Mouse (Mus musculus) neural tube, embryonic 14.5 days (tissue): ENCODE results near the gene Zp2. TPM values are rescaled to one million over a fixed set of nuclear protein-coding genes. Genes with fewer than 3 reads are reported as not detected.

Experiments used
- ATAC-seq: fragments of 200-750 bp; cut with Nextera tagmentation; 2 replicates; pipeline ENCODE4 v1.8.0; 2017; ENCODE audit warnings: low read depth, mild to moderate bottlenecking, moderate TSS enrichment, moderate library complexity
- H3K27ac ChIP-seq: fragments of 300-500 bp; sonication (generic); 2 replicates; pipeline ENCODE4 v1.5.1; 2014; ENCODE audit warnings: low read depth, mild to moderate bottlenecking, control low read depth, low read length, moderate library complexity, mixed read lengths
- H3K27me3 ChIP-seq: fragments of 300-500 bp; sonication (generic); 2 replicates; pipeline ENCODE4 v1.6.1; 2014; ENCODE audit warnings: low read length; ENCODE audit not compliant: control insufficient read depth, insufficient read depth
- H3K36me3 ChIP-seq: fragments of 300-500 bp; sonication (generic); 2 replicates; pipeline ENCODE4 v1.6.1; 2014; ENCODE audit warnings: low read length, mixed read lengths; ENCODE audit not compliant: control insufficient read depth, insufficient read depth
- H3K4me1 ChIP-seq: fragments of 300-500 bp; sonication (generic); 2 replicates; pipeline ENCODE4 v1.6.1; 2014; ENCODE audit warnings: low read length; ENCODE audit not compliant: control insufficient read depth, insufficient read depth
- H3K4me2 ChIP-seq: fragments of 300-500 bp; sonication (generic); 2 replicates; pipeline ENCODE4 v1.6.1; 2014; ENCODE audit warnings: mild to moderate bottlenecking, low read depth, low read length, control low read depth
- H3K4me3 ChIP-seq: fragments of 300-500 bp; sonication (generic); 2 replicates; pipeline ENCODE4 v1.5.1; 2014; ENCODE audit warnings: low read depth, low read length, control low read depth, mixed read lengths
- H3K9ac ChIP-seq: fragments of 300-500 bp; sonication (generic); replicated peaks from 2 replicates; pipeline ENCODE4 v1.6.1; 2014; ENCODE audit warnings: low read depth, mild to moderate bottlenecking, control low read depth, low read length, mixed read lengths
- H3K9me3 ChIP-seq: fragments of 300-500 bp; sonication (generic); 2 replicates; pipeline ENCODE4 v1.6.1; 2016; ENCODE audit warnings: low read length; ENCODE audit not compliant: control insufficient read depth
- WGBS: fragments of 180-500 bp; shearing (Covaris S2); extraction: QIAGEN DNeasy Blood & Tissue Kit; methylation state at CpG from one replicate; pipeline ENCODE4 v1.1.7; 2014; 5-methylcytosine and 5-hydroxymethylcytosine counted together
- polyA plus RNA-seq: library from polyadenylated mRNA; unstranded; fragments of >200 nt; fragmentation: Nextera tagmentation; extraction: Ambion mirVana; gene quantifications from 2 replicates; pipeline ENCODE4 v1.2.1, GENCODE M21; 2014

Gene Zp2
- not detected in 2 replicates for polyA plus RNA-seq

DNA sequence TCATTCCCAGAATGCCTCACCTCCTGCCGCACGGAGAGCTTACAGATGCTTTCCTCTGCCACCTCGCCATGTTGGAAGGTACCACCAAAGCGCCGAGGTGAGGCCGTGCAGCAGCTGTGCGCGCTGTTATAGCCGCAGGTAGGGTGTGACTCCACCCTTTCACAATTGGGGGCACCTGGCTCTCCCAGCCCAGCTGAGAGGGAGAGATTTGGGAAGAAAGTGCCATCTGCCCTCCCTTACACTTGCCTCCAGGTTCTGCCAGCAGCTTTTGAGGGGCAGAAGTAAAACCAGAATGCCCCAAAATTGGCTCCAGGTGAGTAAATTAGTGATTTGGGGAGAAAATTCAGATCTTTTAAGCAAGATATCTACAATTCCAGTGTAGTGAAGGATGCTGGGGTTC lies at the start of gene Zp2:
Gene Zp2, minus strand, starts transcription at position 101 of the 400 bp plus-strand sequence.
- H3K4me3 ChIP-seq = no peak within 1 kb of the TSS
- H3K9me3 ChIP-seq = no peaks in the 10 kb centered on the region
- no peak within 1 kb of the TSS for H3K4me2 ChIP-seq
- WGBS = 88% methylated on average over 9 of the region's 9 CpGs
- ATAC-seq = no peak
- H3K9ac ChIP-seq = no peak within 1 kb of the TSS
- no peaks in the 10 kb centered on the region for H3K4me1 ChIP-seq
- H3K27ac ChIP-seq = no peak within 1 kb of the TSS
- H3K36me3 ChIP-seq = no peaks in the 10 kb centered on the region
- H3K27me3 ChIP-seq = no peaks in the 10 kb centered on the region

DNA sequence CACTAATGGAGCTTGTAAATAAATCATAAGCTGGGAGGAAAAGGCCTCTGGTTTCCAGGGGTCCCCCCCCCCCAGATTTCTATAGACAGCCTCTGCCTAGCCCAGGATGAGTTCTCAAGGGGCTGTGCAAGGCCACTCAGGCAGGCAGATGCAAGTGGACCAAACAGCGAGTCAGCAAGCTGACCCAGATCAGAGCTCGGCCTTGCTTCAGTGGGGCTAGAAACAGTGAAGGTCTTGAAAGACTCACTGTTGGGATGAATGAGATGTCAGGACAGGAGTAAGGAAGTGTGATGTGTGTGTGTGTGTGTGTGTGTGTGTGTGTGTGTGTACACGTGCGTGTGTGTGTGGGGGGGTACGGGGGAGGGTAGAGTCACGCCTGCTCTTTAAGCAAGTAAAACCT lies 47.7 kb upstream of the Zp2 start:
- Histone ChIP-seq H3K9ac (no peak overlapping the region), H3K4me1 (no peaks in the 10 kb centered on the region), H3K4me2 (no peak overlapping the region), H3K9me3 (no peaks in the 10 kb centered on the region), H3K27ac (no peak overlapping the region), H3K27me3 (no peaks in the 10 kb centered on the region), H3K36me3 (no peaks in the 10 kb centered on the region), H3K4me3 (no peak overlapping the region)
- 89% methylated on average over 6 of the region's 6 CpGs for WGBS
- ATAC-seq = no peak

DNA sequence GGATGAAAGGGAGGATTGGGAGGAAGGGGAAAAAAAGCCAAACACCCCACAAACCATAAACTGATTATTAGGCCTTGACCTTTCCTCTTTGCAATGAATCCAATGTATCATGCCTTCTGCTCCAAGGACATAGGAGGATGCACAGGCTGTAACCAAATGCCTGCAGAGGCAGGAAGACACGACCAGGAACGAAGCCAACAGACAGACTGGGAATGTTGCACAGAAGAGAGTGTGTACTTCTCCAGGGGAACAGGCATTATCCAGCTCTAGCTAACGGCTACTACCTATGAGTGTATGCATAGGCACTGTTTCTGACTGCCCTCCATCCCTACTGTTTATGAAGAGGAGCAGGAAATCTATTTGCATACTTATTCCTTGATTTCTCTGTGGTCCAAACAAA lies 47.1 kb upstream of the Zp2 start:
- H3K36me3 ChIP-seq = no peaks in the 10 kb centered on the region

DNA sequence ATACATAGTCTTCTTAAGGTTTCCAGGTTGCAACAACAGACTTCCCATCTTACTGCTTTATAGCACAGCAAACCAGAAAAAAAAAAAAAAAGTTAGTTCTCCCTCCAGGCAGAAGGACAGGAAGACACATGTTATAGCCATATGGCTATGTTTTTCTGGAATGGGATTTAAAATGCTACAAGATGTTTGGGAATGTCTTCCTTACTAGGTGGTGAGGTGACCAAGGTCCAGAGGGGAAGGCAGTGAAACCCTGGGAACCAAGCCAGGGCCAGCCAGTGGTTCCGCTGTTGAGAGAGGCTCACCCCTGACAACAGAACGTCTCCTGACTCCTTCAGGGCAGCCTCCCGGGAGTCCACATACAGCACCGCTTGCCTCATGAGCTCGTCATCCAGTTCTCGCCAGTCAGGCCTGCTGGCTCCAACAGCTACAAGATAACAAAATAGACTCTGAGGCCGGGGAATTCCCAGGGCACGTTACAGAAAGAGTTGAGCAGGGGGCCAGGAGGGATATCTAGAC lies 45.1 kb upstream of the Zp2 start:
- no peak overlapping the region for H3K9ac ChIP-seq
- ATAC-seq = no peak
- H3K27ac ChIP-seq = no peak overlapping the region
- no peak overlapping the region for H3K4me2 ChIP-seq
- 61% methylated on average over 8 of the region's 8 CpGs for WGBS
- H3K9me3 ChIP-seq = no peaks in the 10 kb centered on the region
- H3K4me1 ChIP-seq = no peaks in the 10 kb centered on the region
- no peaks in the 10 kb centered on the region for H3K36me3 ChIP-seq
- no peaks in the 10 kb centered on the region for H3K27me3 ChIP-seq
- H3K4me3 ChIP-seq = no peak overlapping the region

More for the DNA sequence above, 47.1 kb upstream of the Zp2 start:
- Histone ChIP-seq H3K27me3 (no peaks in the 10 kb centered on the region), H3K4me3 (no peak overlapping the region), H3K9ac (no peak overlapping the region), H3K27ac (no peak overlapping the region), H3K4me2 (no peak overlapping the region), H3K4me1 (no peaks in the 10 kb centered on the region), H3K9me3 (no peaks in the 10 kb centered on the region)
- WGBS = 54% methylated on average over 3 of the region's 3 CpGs
- ATAC-seq = no peak

DNA sequence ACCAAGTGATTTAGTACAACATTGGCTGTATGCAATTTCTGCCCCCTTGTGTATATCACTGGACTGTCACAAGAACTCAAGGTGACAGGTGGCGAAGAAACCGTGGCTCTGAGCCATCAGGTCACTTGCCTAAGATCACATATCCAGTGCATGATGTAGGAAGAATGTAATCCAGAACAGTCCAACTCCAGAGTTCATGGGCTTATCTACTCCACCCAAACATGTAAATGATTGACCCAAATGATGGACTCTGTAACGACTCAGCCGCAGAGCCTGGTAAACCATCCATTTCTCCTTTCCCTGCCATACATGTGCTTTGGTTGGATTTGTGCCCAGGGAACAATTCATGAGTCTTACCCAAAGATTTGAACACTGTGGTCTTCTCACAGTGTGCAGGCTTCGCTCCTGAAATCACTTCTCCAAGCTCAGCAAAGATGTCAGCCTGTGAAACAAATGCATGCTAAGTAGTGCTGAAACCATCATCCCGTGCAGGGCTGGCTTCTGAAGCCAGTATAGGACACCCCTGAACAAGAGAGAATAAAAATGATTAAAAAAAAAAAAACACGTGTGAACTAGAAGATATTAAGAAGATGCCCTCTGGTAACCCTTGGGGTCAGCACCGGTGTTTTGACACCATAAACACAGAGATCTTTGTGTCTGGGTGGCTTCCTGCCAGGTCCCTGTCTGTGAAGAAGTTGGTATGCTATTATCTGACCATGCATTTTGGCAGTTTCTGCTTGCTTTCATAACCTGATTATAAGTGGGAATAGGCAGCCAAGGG lies 44.5 kb upstream of the Zp2 start:
- no peaks in the 10 kb centered on the region for H3K27me3 ChIP-seq
- H3K4me1 ChIP-seq = no peaks in the 10 kb centered on the region
- H3K4me2 ChIP-seq = no peak overlapping the region
- 75% methylated on average over 8 of the region's 8 CpGs for WGBS
- H3K36me3 ChIP-seq = no peaks in the 10 kb centered on the region
- no peak overlapping the region for H3K27ac ChIP-seq
- no peak for ATAC-seq
- H3K9me3 ChIP-seq = no peaks in the 10 kb centered on the region
- H3K4me3 ChIP-seq = no peak overlapping the region
- H3K9ac ChIP-seq = no peak overlapping the region

DNA sequence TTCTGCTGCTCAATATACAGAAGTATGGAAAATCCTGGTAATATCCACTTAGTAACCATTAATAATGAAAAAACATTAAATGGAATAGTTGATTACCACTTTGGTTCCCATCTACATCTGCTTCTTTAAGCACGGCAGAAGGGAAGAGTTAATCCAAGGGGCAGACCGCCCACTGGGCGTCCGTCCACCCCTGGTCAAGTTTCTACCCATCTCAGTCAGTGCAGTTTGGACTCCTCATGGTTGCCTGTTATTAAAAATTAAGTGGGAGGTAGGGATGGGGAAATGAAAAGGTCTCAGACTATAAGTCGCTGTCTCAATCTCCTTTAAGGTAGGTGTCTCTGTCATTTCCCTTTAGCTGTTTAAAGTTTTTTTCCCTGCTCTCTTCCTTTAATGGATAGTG lies 43.9 kb upstream of the Zp2 start:
- WGBS = 90% methylated on average over 5 of the region's 5 CpGs
- Histone ChIP-seq H3K27me3 (no peaks in the 10 kb centered on the region), H3K36me3 (no peaks in the 10 kb centered on the region)

DNA sequence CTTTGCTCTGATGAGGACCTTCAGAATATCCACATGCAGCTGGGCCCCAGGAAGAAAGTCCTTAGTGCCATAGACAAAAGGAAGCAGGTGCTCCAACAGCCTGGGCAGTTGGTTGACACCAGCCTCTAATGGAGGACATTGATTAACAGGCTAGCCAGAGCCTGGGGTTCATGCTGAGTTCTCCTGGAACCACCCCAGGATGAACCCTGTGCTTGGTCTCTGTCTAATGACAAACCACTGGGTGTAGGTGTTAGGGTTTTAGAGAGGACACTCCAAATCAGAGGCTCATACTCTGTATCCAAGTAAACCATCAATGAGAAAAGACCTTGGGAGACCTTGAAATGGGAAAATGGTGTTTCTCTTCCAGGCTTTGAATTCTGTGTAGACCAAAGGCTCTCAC lies 37.8 kb upstream of the Zp2 start:
- H3K4me3 ChIP-seq = no peak overlapping the region
- H3K27me3 ChIP-seq = no peaks in the 10 kb centered on the region
- no peak overlapping the region for H3K4me2 ChIP-seq
- no peaks in the 10 kb centered on the region for H3K9me3 ChIP-seq
- H3K36me3 ChIP-seq = no peaks in the 10 kb centered on the region
- no peaks in the 10 kb centered on the region for H3K4me1 ChIP-seq
- no peak overlapping the region for H3K9ac ChIP-seq
- ATAC-seq = no peak
- H3K27ac ChIP-seq = no peak overlapping the region

More for the DNA sequence above, 43.9 kb upstream of the Zp2 start:
- Histone ChIP-seq H3K4me2 (no peak overlapping the region), H3K4me3 (no peak overlapping the region), H3K27ac (no peak overlapping the region), H3K9me3 (no peaks in the 10 kb centered on the region), H3K9ac (no peak overlapping the region), H3K4me1 (no peaks in the 10 kb centered on the region)
- no peak for ATAC-seq

DNA sequence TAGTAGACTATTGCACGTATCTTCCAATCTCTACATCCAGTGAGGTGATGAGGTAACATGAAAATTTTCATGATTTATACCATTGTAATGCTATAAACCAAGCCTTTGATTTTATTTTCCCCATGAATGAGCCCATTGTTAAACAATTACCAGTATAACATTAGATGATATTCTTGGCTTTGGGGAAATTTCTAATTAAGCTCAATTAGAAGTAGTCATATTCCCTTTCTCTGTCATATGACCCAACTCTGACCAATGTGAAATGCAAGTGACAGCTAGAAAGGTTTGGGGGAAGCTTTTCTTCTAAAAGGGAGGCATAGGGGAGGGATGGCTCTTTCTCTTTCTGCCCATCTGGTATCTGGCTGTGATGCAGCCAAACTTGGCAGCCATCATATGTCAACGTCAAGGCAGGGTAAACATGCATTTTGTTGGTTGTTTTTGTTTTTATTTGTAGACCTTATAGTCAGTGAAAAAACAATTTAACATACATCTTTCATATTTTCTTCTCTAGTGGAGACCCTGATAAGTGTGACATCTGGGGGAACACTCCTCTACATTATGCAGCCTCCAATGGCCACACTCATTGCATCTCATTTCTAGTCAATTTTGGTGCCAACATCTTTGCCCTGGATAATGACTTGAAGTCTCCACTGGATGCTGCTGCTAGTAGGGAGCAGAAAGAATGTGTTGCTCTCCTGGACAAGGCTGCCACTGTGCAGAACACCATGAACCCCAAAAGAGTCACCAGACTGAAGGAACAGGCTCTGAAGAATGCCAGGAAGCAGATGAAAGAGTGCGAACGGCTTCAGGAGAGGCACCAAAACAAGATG lies 36.5 kb upstream of the Zp2 start:
- no peak for ATAC-seq
- 94% methylated on average over 4 of the region's 4 CpGs for WGBS
- Histone ChIP-seq H3K9ac (no peak overlapping the region), H3K4me1 (no peaks in the 10 kb centered on the region), H3K27me3 (no peaks in the 10 kb centered on the region), H3K4me3 (no peak overlapping the region), H3K27ac (no peak overlapping the region), H3K36me3 (no peaks in the 10 kb centered on the region), H3K9me3 (no peaks in the 10 kb centered on the region), H3K4me2 (no peak overlapping the region)

DNA sequence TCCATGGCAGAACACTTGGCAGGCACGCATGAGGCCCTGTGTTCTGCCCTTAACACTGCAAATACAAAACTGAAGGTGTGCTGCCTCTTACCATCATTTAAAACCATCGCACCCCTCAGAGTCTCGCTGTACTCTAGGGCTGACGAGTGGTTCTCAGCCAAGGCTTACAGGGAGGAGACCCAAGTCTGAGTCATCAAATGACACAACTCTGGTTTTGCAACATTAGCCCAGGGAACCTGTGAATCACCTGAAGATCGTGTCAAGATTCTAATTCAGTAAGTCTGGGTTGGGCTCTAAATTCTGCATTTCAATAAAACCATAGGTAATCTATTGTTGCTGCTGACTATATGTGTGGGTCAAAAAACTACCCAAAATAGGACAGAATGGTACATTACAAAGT lies 35.5 kb upstream of the Zp2 start:
- H3K4me2 ChIP-seq = no peak overlapping the region
- H3K9ac ChIP-seq = no peak overlapping the region
- no peak overlapping the region for H3K27ac ChIP-seq
- no peak for ATAC-seq
- no peak overlapping the region for H3K4me3 ChIP-seq
- no peaks in the 10 kb centered on the region for H3K36me3 ChIP-seq
- WGBS = 91% methylated on average over 5 of the region's 5 CpGs
- H3K9me3 ChIP-seq = no peaks in the 10 kb centered on the region
- H3K4me1 ChIP-seq = no peaks in the 10 kb centered on the region
- H3K27me3 ChIP-seq = no peaks in the 10 kb centered on the region
